Mouse (Mus musculus): ENCODE results near the gene Myh10. TPM values are rescaled to one million over a fixed set of nuclear protein-coding genes. Genes with fewer than 3 reads are reported as not detected.

The Myh10 gene
- polyA plus RNA-seq, 1 experiment from 2014 or later, result 165 TPM

- WGBS, result 90% methylated on average over 5 of the region's 5 CpGs
- Histone ChIP-seq H3K4me3 (ENCODE audit: low read depth, low read length) (no peak overlapping the region), H3K9me3 (ENCODE audit: control insufficient read depth, low read length) (no peaks in the 10 kb centered on the region), H3K27ac (ENCODE audit: low read depth, low read length) (no peak overlapping the region), H3K27me3 (ENCODE audit: control insufficient read depth, insufficient read depth, low read length) (no peaks in the 10 kb centered on the region), H3K4me2 (ENCODE audit: low read depth, low read length, severe bottlenecking) (no peak overlapping the region), H3K9ac (ENCODE audit: low read length) (no peak overlapping the region), H3K36me3 (ENCODE audit: control insufficient read depth, insufficient read depth, low read length) (peaks cover 6% of the 10 kb centered on the region), H3K4me1 (replicated peaks; ENCODE audit: control insufficient read depth, insufficient read depth, low read length) (no peaks in the 10 kb centered on the region)
- no peak for ATAC-seq (replicated peaks; ENCODE audit: low FRiP score)
- no peak for DNase-seq (ENCODE audit: low spot score)
Measured at GRCm38 (mm10) chr11:68748121-68748520, 56.8 kb downstream of the Myh10 start.

- Histone ChIP-seq H3K9ac (ENCODE audit: low read length) (no peak overlapping the region), H3K4me1 (replicated peaks; ENCODE audit: control insufficient read depth, insufficient read depth, low read length) (no peaks in the 10 kb centered on the region), H3K36me3 (ENCODE audit: control insufficient read depth, insufficient read depth, low read length) (peaks cover 6% of the 10 kb centered on the region), H3K4me2 (ENCODE audit: low read depth, low read length, severe bottlenecking) (no peak overlapping the region), H3K27ac (ENCODE audit: low read depth, low read length) (no peak overlapping the region), H3K9me3 (ENCODE audit: control insufficient read depth, low read length) (no peaks in the 10 kb centered on the region), H3K4me3 (ENCODE audit: low read depth, low read length) (no peak overlapping the region), H3K27me3 (ENCODE audit: control insufficient read depth, insufficient read depth, low read length) (no peaks in the 10 kb centered on the region)
- ATAC-seq (replicated peaks; ENCODE audit: low FRiP score) (no peak), DNase-seq (ENCODE audit: low spot score) (no peak)
- 86% methylated on average over 2 of the region's 2 CpGs for WGBS
Measured at GRCm38 (mm10) chr11:68750206-68750605, 58.8 kb downstream of the Myh10 start.

- no peaks in the 10 kb centered on the region for H3K4me1 ChIP-seq (replicated peaks; ENCODE audit: control insufficient read depth, insufficient read depth, low read length)
- no peak for DNase-seq (ENCODE audit: low spot score)
- H3K9ac ChIP-seq (ENCODE audit: low read length), result no peak overlapping the region
- H3K27ac ChIP-seq (ENCODE audit: low read depth, low read length), result no peak overlapping the region
- H3K4me2 ChIP-seq (ENCODE audit: low read depth, low read length, severe bottlenecking), result no peak overlapping the region
- H3K4me3 ChIP-seq (ENCODE audit: low read depth, low read length), result no peak overlapping the region
- no peaks in the 10 kb centered on the region for H3K9me3 ChIP-seq (ENCODE audit: control insufficient read depth, low read length)
- no peaks in the 10 kb centered on the region for H3K27me3 ChIP-seq (ENCODE audit: control insufficient read depth, insufficient read depth, low read length)
- WGBS, result 86% methylated on average over 8 of the region's 8 CpGs
- peaks cover 6% of the 10 kb centered on the region for H3K36me3 ChIP-seq (ENCODE audit: control insufficient read depth, insufficient read depth, low read length)
- ATAC-seq (replicated peaks; ENCODE audit: low FRiP score), result no peak
Measured at GRCm38 (mm10) chr11:68750938-68751337, 59.6 kb downstream of the Myh10 start.

GRCm38 (mm10) chr11:68754283-68754682 lies 62.9 kb downstream of the Myh10 start:
- WGBS, result 66% methylated on average over 7 of the region's 7 CpGs
- H3K9ac ChIP-seq (ENCODE audit: low read length), result no peak overlapping the region
- no peaks in the 10 kb centered on the region; the same call in 1 of the 2 replicates for H3K36me3 ChIP-seq (ENCODE audit: control insufficient read depth, insufficient read depth, low read length)
- H3K4me1 ChIP-seq (replicated peaks; ENCODE audit: control insufficient read depth, insufficient read depth, low read length), result no peaks in the 10 kb centered on the region
- H3K4me2 ChIP-seq (ENCODE audit: low read depth, low read length, severe bottlenecking), result no peak overlapping the region
- no peak for DNase-seq (ENCODE audit: low spot score)
- no peak overlapping the region for H3K4me3 ChIP-seq (ENCODE audit: low read depth, low read length)
- no peak overlapping the region for H3K27ac ChIP-seq (ENCODE audit: low read depth, low read length)
- H3K9me3 ChIP-seq (ENCODE audit: control insufficient read depth, low read length), result no peaks in the 10 kb centered on the region
- no peak for ATAC-seq (replicated peaks; ENCODE audit: low FRiP score)
- no peaks in the 10 kb centered on the region for H3K27me3 ChIP-seq (ENCODE audit: control insufficient read depth, insufficient read depth, low read length)

GRCm38 (mm10) chr11:68756456-68757348 lies 65.3 kb downstream of the Myh10 start:
- Histone ChIP-seq H3K4me3 (ENCODE audit: low read depth, low read length) (no peak overlapping the region), H3K36me3 (ENCODE audit: control insufficient read depth, insufficient read depth, low read length) (peaks cover 6% of the 10 kb centered on the region; the same call in 1 of the 2 replicates), H3K27me3 (ENCODE audit: control insufficient read depth, insufficient read depth, low read length) (no peaks in the 10 kb centered on the region), H3K9ac (ENCODE audit: low read length) (no peak overlapping the region), H3K4me2 (ENCODE audit: low read depth, low read length, severe bottlenecking) (no peak overlapping the region), H3K9me3 (ENCODE audit: control insufficient read depth, low read length) (no peaks in the 10 kb centered on the region), H3K4me1 (replicated peaks; ENCODE audit: control insufficient read depth, insufficient read depth, low read length) (no peaks in the 10 kb centered on the region), H3K27ac (ENCODE audit: low read depth, low read length) (no peak overlapping the region)
- no peak for ATAC-seq (replicated peaks; ENCODE audit: low FRiP score)
- WGBS, result 79% methylated on average over 11 of the region's 11 CpGs
- DNase-seq (ENCODE audit: low spot score), result no peak

GRCm38 (mm10) chr11:68759691-68760090 lies 68.3 kb downstream of the Myh10 start:
- 90% methylated on average over 3 of the region's 3 CpGs for WGBS
- no peak for ATAC-seq (replicated peaks; ENCODE audit: low FRiP score)

GRCm38 (mm10) chr11:68761155-68761554 lies 69.8 kb downstream of the Myh10 start:
- 92% methylated on average over 4 of the region's 4 CpGs for WGBS
- Histone ChIP-seq H3K4me2 (ENCODE audit: low read depth, low read length, severe bottlenecking) (no peak overlapping the region), H3K36me3 (ENCODE audit: control insufficient read depth, insufficient read depth, low read length) (peaks cover 14% of the 10 kb centered on the region; the same call in 1 of the 2 replicates)

More at GRCm38 (mm10) chr11:68759691-68760090, 68.3 kb downstream of the Myh10 start:
- H3K9ac ChIP-seq (ENCODE audit: low read length), result no peak overlapping the region
- H3K27me3 ChIP-seq (ENCODE audit: control insufficient read depth, insufficient read depth, low read length), result no peaks in the 10 kb centered on the region
- no peak for DNase-seq (ENCODE audit: low spot score)
- no peak overlapping the region for H3K27ac ChIP-seq (ENCODE audit: low read depth, low read length)
- no peak overlapping the region for H3K4me3 ChIP-seq (ENCODE audit: low read depth, low read length)
- H3K4me1 ChIP-seq (replicated peaks; ENCODE audit: control insufficient read depth, insufficient read depth, low read length), result 0 out of 2 replicates have a peak, but pooled peaks cover 1% of the 10 kb centered on the region
- H3K4me2 ChIP-seq (ENCODE audit: low read depth, low read length, severe bottlenecking), result no peak overlapping the region
- H3K9me3 ChIP-seq (ENCODE audit: control insufficient read depth, low read length), result no peaks in the 10 kb centered on the region
- peaks cover 14% of the 10 kb centered on the region; the same call in 1 of the 2 replicates for H3K36me3 ChIP-seq (ENCODE audit: control insufficient read depth, insufficient read depth, low read length)

GRCm38 (mm10) chr11:68761664-68762063 lies 70.3 kb downstream of the Myh10 start:
- Histone ChIP-seq H3K4me1 (replicated peaks; ENCODE audit: control insufficient read depth, insufficient read depth, low read length) (0 out of 2 replicates have a peak, but pooled peaks cover 1% of the 10 kb centered on the region), H3K36me3 (ENCODE audit: control insufficient read depth, insufficient read depth, low read length) (peaks cover 14% of the 10 kb centered on the region; the same call in 1 of the 2 replicates)
- DNase-seq (ENCODE audit: low spot score), result no peak

More at GRCm38 (mm10) chr11:68761155-68761554, 69.8 kb downstream of the Myh10 start:
- DNase-seq (ENCODE audit: low spot score) (no peak), ATAC-seq (replicated peaks; ENCODE audit: low FRiP score) (no peak)
- Histone ChIP-seq H3K27ac (ENCODE audit: low read depth, low read length) (no peak overlapping the region), H3K4me3 (ENCODE audit: low read depth, low read length) (no peak overlapping the region), H3K9ac (ENCODE audit: low read length) (no peak overlapping the region), H3K9me3 (ENCODE audit: control insufficient read depth, low read length) (no peaks in the 10 kb centered on the region), H3K27me3 (ENCODE audit: control insufficient read depth, insufficient read depth, low read length) (no peaks in the 10 kb centered on the region), H3K4me1 (replicated peaks; ENCODE audit: control insufficient read depth, insufficient read depth, low read length) (0 out of 2 replicates have a peak, but pooled peaks cover 1% of the 10 kb centered on the region)

More at GRCm38 (mm10) chr11:68761664-68762063, 70.3 kb downstream of the Myh10 start:
- H3K27ac ChIP-seq (ENCODE audit: low read depth, low read length), result no peak overlapping the region
- WGBS, result 91% methylated on average over 6 of the region's 6 CpGs
- no peaks in the 10 kb centered on the region for H3K27me3 ChIP-seq (ENCODE audit: control insufficient read depth, insufficient read depth, low read length)
- H3K9ac ChIP-seq (ENCODE audit: low read length), result no peak overlapping the region
- H3K4me2 ChIP-seq (ENCODE audit: low read depth, low read length, severe bottlenecking), result no peak overlapping the region
- H3K9me3 ChIP-seq (ENCODE audit: control insufficient read depth, low read length), result no peaks in the 10 kb centered on the region
- no peak overlapping the region for H3K4me3 ChIP-seq (ENCODE audit: low read depth, low read length)
- no peak for ATAC-seq (replicated peaks; ENCODE audit: low FRiP score)

Measured in forebrain, embryonic 11.5 days (tissue).